In genomic region chr11:109497990-109498389, GRCm38 (mm10) we compare ENCODE assay signal across 15 mouse cellular contexts. TPM values are rescaled to one million over a fixed set of nuclear protein-coding genes. Genes with fewer than 3 reads are reported as not detected.
A peak's percentile ranks its signal among the peaks of the same experiment; 100 is the strongest.
DNase-seq lines count a peak whose midpoint lies in the region; ATAC-seq and TF ChIP-seq lines count a peak whose summit lies in the region.
"Had no signal": no experiment of that assay in that cellular context is flagged by ENCODE, and none has a peak within 500 bp of the region (broad histone marks: within the 10 kb centered on the region; RNA-seq: fewer than 3 reads in every experiment).

No protein-coding gene starts in this region.

- H3K27me3 ChIP-seq in embryonic facial prominence, embryonic 13.5 days = no peaks in the 10 kb centered on the region
- H3K27me3 ChIP-seq in embryonic facial prominence, embryonic 10.5 days (replicated peaks; ENCODE audit: low read depth, poor library complexity, severe bottlenecking) = no peaks in the 10 kb centered on the region
- no peaks in the 10 kb centered on the region for H3K27me3 ChIP-seq in heart, embryonic 16.5 days (ENCODE audit: control insufficient read depth, insufficient read depth, low read length)
- H3K27me3 ChIP-seq in midbrain, embryonic 11.5 days (ENCODE audit: control insufficient read depth, insufficient read depth, low read length) = no peaks in the 10 kb centered on the region
- H3K27me3 ChIP-seq in midbrain, embryonic 10.5 days (ENCODE audit: low read depth, poor library complexity, severe bottlenecking) = no peaks in the 10 kb centered on the region; the same call in 1 of the 2 replicates
- no peaks in the 10 kb centered on the region for H3K27me3 ChIP-seq in thymus, adult 2 months (ENCODE audit: control insufficient read depth, insufficient read depth, low read length)
- H3K27me3 ChIP-seq: neural tube, embryonic 12.5 days had no signal

- 79% methylated on average over 9 of the region's 9 CpGs for WGBS in embryonic facial prominence, embryonic 13.5 days
- 85% methylated on average over 9 of the region's 9 CpGs for WGBS in embryonic facial prominence, embryonic 10.5 days
- WGBS in heart, embryonic 16.5 days = 74% methylated on average over 9 of the region's 9 CpGs
- 87% methylated on average over 9 of the region's 9 CpGs for WGBS in midbrain, embryonic 11.5 days
- WGBS in midbrain, embryonic 10.5 days = 89% methylated on average over 9 of the region's 9 CpGs
- 58% methylated on average over 9 of the region's 9 CpGs for WGBS in thymus, adult 2 months

- ATAC-seq in embryonic facial prominence, embryonic 13.5 days (ENCODE audit: insufficient number of reproducible peaks, insufficient read depth, low FRiP score, low TSS enrichment, low read depth) = no peak
- no peak for ATAC-seq in heart, embryonic 16.5 days (replicated peaks; ENCODE audit: extremely low read depth, insufficient read depth, low FRiP score)
- ATAC-seq in midbrain, embryonic 11.5 days (ENCODE audit: low FRiP score) = no peak
- ATAC-seq: activated CD4-positive, CD25-positive, alpha-beta regulatory T cell, adult 4 months had no signal

- no peak for TF ChIP-seq CTCF in thymus, adult 2 months (IDR thresholded peaks at IDR 0.05; ENCODE audit: borderline replicate concordance, control insufficient read depth, extremely low read depth, insufficient read depth, low read length, poor library complexity)

- no peak overlapping the region for H3K4me2 ChIP-seq in embryonic facial prominence, embryonic 13.5 days
- H3K4me2 ChIP-seq in heart, embryonic 16.5 days (ENCODE audit: low read depth, low read length) = no peak overlapping the region
- no peak overlapping the region for H3K4me2 ChIP-seq in midbrain, embryonic 11.5 days
- H3K4me2 ChIP-seq: hindbrain, embryonic 13.5 days; neural tube, embryonic 12.5 days had no signal

- peak overlapping the region; percentile 1; the same call in 1 of the 2 replicates for H3K27ac ChIP-seq in embryonic facial prominence, embryonic 13.5 days
- no peak overlapping the region for H3K27ac ChIP-seq in embryonic facial prominence, embryonic 10.5 days (replicated peaks)
- H3K27ac ChIP-seq in heart, embryonic 16.5 days (ENCODE audit: low read length) = peak overlapping the region; percentile 5; the same call in 1 of the 2 replicates
- H3K27ac ChIP-seq in midbrain, embryonic 11.5 days (ENCODE audit: low read depth, low read length) = no peak overlapping the region
- H3K27ac ChIP-seq in midbrain, embryonic 10.5 days (replicated peaks) = no peak overlapping the region
- H3K27ac ChIP-seq in thymus, adult 2 months (ENCODE audit: control insufficient read depth, insufficient read depth, low read length) = no peak overlapping the region
- H3K27ac ChIP-seq: liver, embryonic 14.5 days; neural tube, embryonic 12.5 days had no signal

- H3K4me1 ChIP-seq in embryonic facial prominence, embryonic 13.5 days = no peaks in the 10 kb centered on the region
- H3K4me1 ChIP-seq in embryonic facial prominence, embryonic 10.5 days = peaks cover 23% of the 10 kb centered on the region
- H3K4me1 ChIP-seq in heart, embryonic 16.5 days (ENCODE audit: control insufficient read depth, insufficient read depth, low read length) = peaks cover 14% of the 10 kb centered on the region
- peaks cover 10% of the 10 kb centered on the region; the same call in 1 of the 2 replicates for H3K4me1 ChIP-seq in midbrain, embryonic 11.5 days (ENCODE audit: control insufficient read depth, insufficient read depth, low read length)
- peaks cover 40% of the 10 kb centered on the region for H3K4me1 ChIP-seq in midbrain, embryonic 10.5 days
- H3K4me1 ChIP-seq in thymus, adult 2 months (replicated peaks; ENCODE audit: control insufficient read depth, insufficient read depth, low read length) = peaks cover 32% of the 10 kb centered on the region

- H3K4me3 ChIP-seq in embryonic facial prominence, embryonic 13.5 days = no peak overlapping the region
- no peak overlapping the region for H3K4me3 ChIP-seq in embryonic facial prominence, embryonic 10.5 days
- H3K4me3 ChIP-seq in heart, embryonic 16.5 days (ENCODE audit: low read length) = no peak overlapping the region
- H3K4me3 ChIP-seq in midbrain, embryonic 11.5 days (ENCODE audit: low read depth, low read length) = no peak overlapping the region
- H3K4me3 ChIP-seq in midbrain, embryonic 10.5 days = no peak overlapping the region
- no peak overlapping the region for H3K4me3 ChIP-seq in thymus, adult 2 months (ENCODE audit: control insufficient read depth, insufficient read depth, low read length)
- H3K4me3 ChIP-seq: hindbrain, embryonic 13.5 days; neural tube, embryonic 12.5 days had no signal

- H3K9ac ChIP-seq in embryonic facial prominence, embryonic 13.5 days = no peak overlapping the region
- no peak overlapping the region for H3K9ac ChIP-seq in heart, embryonic 16.5 days (ENCODE audit: low read length)
- no peak overlapping the region for H3K9ac ChIP-seq in midbrain, embryonic 11.5 days (ENCODE audit: low read length)
- H3K9ac ChIP-seq: hindbrain, embryonic 13.5 days; liver, embryonic 14.5 days; neural tube, embryonic 12.5 days had no signal

- H3K9me3 ChIP-seq in embryonic facial prominence, embryonic 13.5 days = no peaks in the 10 kb centered on the region
- no peaks in the 10 kb centered on the region for H3K9me3 ChIP-seq in embryonic facial prominence, embryonic 10.5 days
- H3K9me3 ChIP-seq in heart, embryonic 16.5 days (replicated peaks; ENCODE audit: control insufficient read depth, low read length) = no peaks in the 10 kb centered on the region
- no peaks in the 10 kb centered on the region for H3K9me3 ChIP-seq in midbrain, embryonic 11.5 days (ENCODE audit: control insufficient read depth, low read length)
- H3K9me3 ChIP-seq in midbrain, embryonic 10.5 days (replicated peaks) = no peaks in the 10 kb centered on the region
- H3K9me3 ChIP-seq: hindbrain, embryonic 13.5 days; neural tube, embryonic 12.5 days had no signal

- intact Hi-C loops in heart, postnatal 14 days (cut with DNase I) = no loop called here

- no peaks in the 10 kb centered on the region for H3K36me3 ChIP-seq in embryonic facial prominence, embryonic 13.5 days
- H3K36me3 ChIP-seq in embryonic facial prominence, embryonic 10.5 days (replicated peaks) = no peaks in the 10 kb centered on the region
- no peaks in the 10 kb centered on the region for H3K36me3 ChIP-seq in heart, embryonic 16.5 days (ENCODE audit: control insufficient read depth, insufficient read depth)
- no peaks in the 10 kb centered on the region for H3K36me3 ChIP-seq in midbrain, embryonic 11.5 days (ENCODE audit: control insufficient read depth, insufficient read depth, low read length)
- no peaks in the 10 kb centered on the region for H3K36me3 ChIP-seq in midbrain, embryonic 10.5 days
- H3K36me3 ChIP-seq in thymus, adult 2 months (ENCODE audit: control insufficient read depth, insufficient read depth, low read length) = no peaks in the 10 kb centered on the region
- H3K36me3 ChIP-seq: hindbrain, embryonic 13.5 days; neural tube, embryonic 12.5 days had no signal

- no peak for TF ChIP-seq POLR2A in thymus, adult 2 months (IDR thresholded peaks at IDR 0.05; ENCODE audit: control insufficient read depth, extremely low read depth, insufficient read depth, low read length, poor library complexity)

- DNase-seq in embryonic facial prominence, embryonic 10.5 days (ENCODE audit: low spot score) = no peak
- DNase-seq in heart, postnatal 14 days = no peak
- peak; percentile 59 for DNase-seq in midbrain, embryonic 11.5 days (ENCODE audit: low spot score, missing footprints)
- DNase-seq in midbrain, embryonic 10.5 days (ENCODE audit: low spot score) = no peak
- DNase-seq in cerebellum, postnatal 10 days = no peak
- no peak for DNase-seq in thymus, adult 2 months
- DNase-seq: adrenal gland, postnatal 36 days; cerebellum, postnatal 14 days; kidney, adult 18-20 months had no signal

RNA-seq across cellular contexts. Expression of gene Slc16a6, which starts 24.6 kb away (rescaled TPM):
- 3.6 and 4.4 TPM in 2 replicates for polyA plus RNA-seq in embryonic facial prominence, embryonic 13.5 days (2015; fragmentation: Nextera tagmentation; extraction: Ambion mirVana)
- polyA plus RNA-seq in embryonic facial prominence, embryonic 10.5 days (2016; fragmentation: Nextera tagmentation; extraction: Ambion mirVana) = 3.8 TPM in 2 replicates
- 5.2 and 7.0 TPM in 2 replicates for polyA plus RNA-seq in heart, embryonic 16.5 days (2015; fragmentation: Nextera tagmentation; extraction: Ambion mirVana)
- total RNA-seq in heart, postnatal 14 days (2021) = 1 to 10 TPM; 7.3 to 7.7 TPM
- polyA plus RNA-seq in midbrain, embryonic 11.5 days (2014; fragmentation: Nextera tagmentation; extraction: Ambion mirVana) = 3.6 TPM in 2 replicates
- 5.0 and 5.5 TPM in 2 replicates for polyA plus RNA-seq in midbrain, embryonic 10.5 days (2016; fragmentation: Nextera tagmentation; extraction: Ambion mirVana)
- polyA plus RNA-seq in thymus, adult 2 months (2012; rRNA removed) = 9.0 and 11.2 TPM in 2 replicates

RNA-seq across cellular contexts. Expression of gene Arsg, which starts 24.8 kb away (rescaled TPM):
- 3.3 and 3.4 TPM in 2 replicates for polyA plus RNA-seq in embryonic facial prominence, embryonic 13.5 days (2015; fragmentation: Nextera tagmentation; extraction: Ambion mirVana)
- 1.5 and 1.6 TPM in 2 replicates for polyA plus RNA-seq in embryonic facial prominence, embryonic 10.5 days (2016; fragmentation: Nextera tagmentation; extraction: Ambion mirVana)
- polyA plus RNA-seq in heart, embryonic 16.5 days (2015; fragmentation: Nextera tagmentation; extraction: Ambion mirVana) = 3.6 TPM in 2 replicates
- 1 to 10 TPM; 2.7 to 2.8 TPM for total RNA-seq in heart, postnatal 14 days (2021)
- 2.9 and 4.7 TPM in 2 replicates for polyA plus RNA-seq in midbrain, embryonic 11.5 days (2014; fragmentation: Nextera tagmentation; extraction: Ambion mirVana)
- 1.9 and 2.2 TPM in 2 replicates for polyA plus RNA-seq in midbrain, embryonic 10.5 days (2016; fragmentation: Nextera tagmentation; extraction: Ambion mirVana)
- 3.9 and 4.0 TPM in 2 replicates for polyA plus RNA-seq in thymus, adult 2 months (2012; rRNA removed)

Comparison
In these comparisons a context has a peak if more than half of its experiments do, and no peak if none do; other contexts are left out.
1. H3K27ac ChIP-seq: peak in embryonic facial prominence, embryonic 13.5 days (single experiment) and heart, embryonic 16.5 days (single experiment); none in embryonic facial prominence, embryonic 10.5 days (single experiment), midbrain, embryonic 11.5 days (single experiment), midbrain, embryonic 10.5 days (single experiment) and thymus, adult 2 months (single experiment).